Mouse (Mus musculus): ENCODE results near the gene Mapk13.
"Not testable (repeated sequence)": the region's sequence is repeated elsewhere in the genome, so short reads cannot be mapped to it uniquely, and the experiment has no call there.

The Mapk13 gene

DNA sequence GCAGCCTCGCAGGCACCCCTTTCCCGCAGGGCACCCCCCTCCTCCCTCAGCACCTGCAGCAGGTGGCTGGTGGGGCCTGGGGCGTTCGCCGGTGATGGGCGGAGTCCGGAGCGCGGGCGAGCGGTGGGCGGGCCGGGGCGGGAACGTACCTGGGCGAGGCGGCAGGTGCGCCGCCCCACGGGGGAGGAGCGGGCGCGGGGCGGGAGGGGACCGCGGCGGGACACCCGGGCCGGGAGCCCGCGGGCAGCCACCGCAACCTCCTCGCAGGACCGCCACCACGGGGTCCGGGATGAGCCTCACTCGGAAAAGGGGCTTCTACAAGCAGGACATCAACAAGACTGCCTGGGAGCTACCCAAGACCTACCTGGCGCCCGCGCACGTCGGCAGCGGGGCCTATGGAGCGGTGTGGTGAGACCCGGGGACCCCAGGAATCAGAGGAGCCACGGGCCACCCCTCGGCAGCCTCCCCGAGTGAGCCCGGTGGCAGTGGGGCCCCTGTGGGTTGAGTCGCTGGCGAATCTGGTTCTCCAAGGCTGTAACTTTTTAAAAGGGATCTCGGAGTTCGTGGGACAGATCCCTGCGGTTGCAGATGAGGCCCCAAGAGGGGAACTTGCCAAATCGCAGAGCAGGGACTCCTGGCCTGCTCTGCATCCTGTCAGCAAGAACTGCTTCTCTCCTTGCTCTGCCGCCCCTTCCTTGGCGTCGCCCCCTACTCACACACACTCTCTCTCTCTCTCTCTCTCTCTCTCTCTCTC is at the start of gene Mapk13:
Gene Mapk13 (plus strand): TSS at position 177 of the 754 bp plus-strand sequence.
- DNase-seq (ENCODE audit: low read depth, low spot score), result no peak

- DNase-seq (ENCODE audit: low read depth, low spot score), result no peak
Observed at GRCm38 (mm10) chr17:28725783-28726182, 43.3 kb upstream of the Mapk13 start, which contains the start of gene AC170998.1. Gene AC170998.1 (plus strand): TSS chr17:28726083.

DNA sequence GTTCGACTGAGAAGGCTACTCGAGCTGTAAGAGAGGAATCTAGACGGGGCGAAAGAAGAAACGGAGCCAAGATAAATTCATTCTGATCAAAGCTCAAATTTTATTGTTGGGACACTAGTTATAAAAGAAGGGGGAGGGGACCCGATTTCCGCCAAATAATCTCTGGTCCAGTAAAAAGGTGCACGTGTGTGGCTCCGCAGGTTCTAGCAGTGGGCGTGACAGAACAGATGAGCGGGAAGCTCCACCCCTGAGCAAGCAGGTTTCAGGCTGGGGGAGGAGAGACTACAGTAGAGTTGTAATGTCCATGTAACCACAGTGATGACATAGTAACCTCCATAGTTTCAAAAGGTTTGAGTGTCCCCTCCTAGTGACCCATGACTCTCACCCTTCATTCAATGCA is 41.6 kb upstream of the Mapk13 start:
- DNase-seq (ENCODE audit: low read depth, low spot score), result not testable (repeated sequence)

DNA sequence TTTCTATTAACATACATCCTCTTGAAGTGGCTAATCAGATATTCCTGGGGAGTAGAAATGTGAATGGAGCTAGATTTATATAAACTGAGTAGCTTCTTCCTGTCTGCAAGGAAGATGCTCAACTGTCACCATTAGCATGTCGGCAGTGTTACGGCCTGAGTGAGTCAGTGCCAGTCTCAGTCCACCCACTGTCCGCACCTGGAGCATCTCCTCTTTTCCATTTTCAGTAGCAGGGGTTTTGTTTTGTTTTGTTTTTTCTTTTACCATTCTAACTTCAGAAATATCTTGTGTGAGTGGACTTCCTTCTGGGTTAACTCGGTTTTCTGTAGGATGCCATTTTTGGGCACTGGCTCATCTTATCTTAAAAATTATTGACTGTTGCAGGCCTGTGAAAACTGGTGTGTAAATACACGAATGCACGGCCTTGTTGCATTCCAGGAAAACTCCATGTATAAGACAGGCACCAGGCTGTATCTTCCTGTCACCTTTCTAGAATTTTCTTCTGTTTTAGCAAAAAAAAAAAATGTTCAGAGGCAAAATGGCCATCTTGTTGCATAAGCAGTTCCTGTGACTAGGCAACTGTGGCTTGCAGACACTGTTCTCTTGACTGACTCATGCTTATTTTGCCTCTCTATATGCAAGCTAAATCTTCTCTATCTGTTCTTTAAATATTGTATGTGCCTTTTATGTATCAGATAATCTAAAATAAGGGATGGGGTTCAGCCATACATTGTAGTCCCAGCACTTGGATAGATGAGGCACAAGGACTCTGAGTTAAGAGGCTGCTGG is 33.6 kb upstream of the Mapk13 start:
- no peak for DNase-seq (ENCODE audit: low read depth, low spot score)

GRCm38 (mm10) chr17:28736486-28736885 is 32.6 kb upstream of the Mapk13 start:
- DNase-seq (ENCODE audit: low read depth, low spot score), result no peak

DNA sequence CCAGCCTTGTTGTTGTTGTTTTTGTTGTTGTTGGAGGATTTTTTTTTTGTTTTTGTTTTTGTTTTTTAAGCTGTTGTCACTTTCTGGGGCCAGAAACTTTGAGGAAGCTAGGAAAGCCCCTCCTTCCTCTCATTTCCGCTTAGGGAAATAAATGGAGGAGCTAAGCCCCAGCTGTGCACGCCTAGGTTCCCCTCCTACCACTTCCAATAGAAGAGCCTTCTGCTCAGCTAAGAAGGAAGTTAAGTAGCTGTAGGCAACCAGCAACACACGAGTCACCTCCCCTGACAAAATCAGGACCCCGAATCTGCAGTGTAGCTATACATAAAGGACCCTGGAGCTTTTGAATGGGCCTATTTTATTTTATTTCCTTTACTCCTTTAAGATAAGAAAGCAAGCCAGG is 31.1 kb upstream of the Mapk13 start:
- DNase-seq (ENCODE audit: low read depth, low spot score), result no peak

DNA sequence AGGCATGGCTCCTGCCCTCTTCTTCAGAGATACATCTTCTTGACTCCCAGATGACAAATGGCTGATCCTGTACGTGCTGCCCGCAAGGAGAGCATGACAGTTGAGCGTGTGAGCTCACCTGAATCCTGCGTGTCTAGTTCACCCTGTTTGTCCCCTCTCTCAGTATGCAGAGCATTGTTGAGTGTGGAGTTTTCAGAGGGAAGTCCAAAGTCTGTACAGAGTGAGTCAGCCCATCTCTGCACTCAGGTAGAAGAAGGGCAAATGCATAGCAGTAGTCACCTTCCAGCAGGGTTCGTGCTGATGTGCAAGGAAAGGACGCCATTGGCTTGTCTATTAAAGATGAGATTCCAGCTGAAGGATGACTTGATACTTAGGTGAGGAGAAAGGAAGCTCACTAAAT is 29.9 kb upstream of the Mapk13 start:
- no peak for DNase-seq (ENCODE audit: low read depth, low spot score)

GRCm38 (mm10) chr17:28743145-28743866 is 25.8 kb upstream of the Mapk13 start:
- DNase-seq (ENCODE audit: low read depth, low spot score), result no peak

- peak; percentile 63 for DNase-seq (ENCODE audit: low read depth, low spot score)
Observed at GRCm38 (mm10) chr17:28743916-28744315, 25.2 kb upstream of the Mapk13 start.

- DNase-seq (ENCODE audit: low read depth, low spot score), result no peak
Observed at GRCm38 (mm10) chr17:28745773-28746172, 23.3 kb upstream of the Mapk13 start.

GRCm38 (mm10) chr17:28748001-28748400 is 21.1 kb upstream of the Mapk13 start:
- DNase-seq (ENCODE audit: low read depth, low spot score), result no peak

- no peak for DNase-seq (ENCODE audit: low read depth, low spot score)
Observed at GRCm38 (mm10) chr17:28750580-28750979, 18.5 kb upstream of the Mapk13 start.

DNA sequence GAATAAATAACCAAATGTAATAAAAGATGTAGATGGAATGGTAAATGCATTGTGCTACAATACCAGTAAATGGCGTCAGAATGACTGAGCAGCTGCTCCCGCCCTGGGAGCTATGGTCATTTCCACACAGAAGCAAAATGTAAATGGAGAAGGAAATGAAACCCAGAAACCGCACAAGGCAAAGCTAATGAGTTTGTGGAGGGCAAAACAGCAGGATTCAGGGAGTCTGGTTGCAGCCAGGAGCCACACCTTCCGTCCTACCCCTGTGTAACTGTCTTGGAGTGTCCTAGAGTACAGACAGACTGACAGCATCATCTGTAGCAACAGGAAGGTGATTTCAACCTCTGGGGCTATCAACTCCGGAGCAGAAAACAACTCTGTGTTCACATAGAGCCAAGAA is 12.7 kb upstream of the Mapk13 start:
- DNase-seq (ENCODE audit: low read depth, low spot score), result no peak

DNA sequence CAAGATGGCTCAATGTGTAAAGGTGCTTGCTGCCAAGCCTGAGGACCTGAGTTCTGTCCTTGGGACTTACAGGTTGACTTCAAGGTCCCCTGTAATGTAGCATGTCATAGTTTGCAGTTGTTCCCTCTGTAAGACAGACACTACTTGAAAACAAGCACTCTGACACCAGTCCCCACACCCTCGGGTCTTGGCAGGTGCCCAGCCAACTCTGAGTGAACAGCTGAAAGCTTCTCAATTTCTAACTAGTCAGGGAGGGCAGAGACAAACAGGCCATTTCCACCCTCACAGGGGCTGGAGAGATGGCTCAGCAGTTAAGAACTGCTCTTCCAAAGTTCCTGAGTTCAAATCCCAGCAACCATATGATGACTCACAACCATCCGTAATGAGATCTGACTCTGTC is 11.6 kb upstream of the Mapk13 start:
- no peak for DNase-seq (ENCODE audit: low read depth, low spot score)

DNA sequence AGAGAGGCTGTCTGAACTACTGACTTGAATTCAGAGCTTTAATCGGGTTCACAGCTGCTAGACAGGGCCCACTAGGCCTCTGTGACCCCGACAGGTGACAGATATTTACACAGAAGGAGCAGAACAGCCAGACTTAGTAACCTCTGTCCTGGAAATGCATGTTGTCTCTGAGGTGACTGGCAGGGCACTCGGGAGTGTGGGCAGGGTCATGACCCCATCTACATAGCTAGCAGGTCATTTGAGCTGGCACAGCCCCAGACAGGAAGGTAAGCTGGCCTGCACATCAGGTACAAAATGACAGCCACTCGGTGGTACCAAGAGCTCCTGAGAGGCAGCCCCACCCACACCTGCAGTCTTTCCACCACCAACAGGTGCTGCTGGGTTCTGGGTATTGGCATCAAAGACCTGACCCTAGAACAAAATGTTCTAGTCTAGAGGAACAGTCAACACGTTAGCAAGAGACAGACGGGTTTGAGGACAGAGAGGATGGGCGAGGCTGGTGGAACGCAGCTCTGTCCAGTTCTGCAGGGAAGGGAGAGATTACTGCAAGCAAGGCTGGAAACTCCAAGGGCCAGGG is 8.3 kb upstream of the Mapk13 start:
- no peak for DNase-seq (ENCODE audit: low read depth, low spot score)

DNA sequence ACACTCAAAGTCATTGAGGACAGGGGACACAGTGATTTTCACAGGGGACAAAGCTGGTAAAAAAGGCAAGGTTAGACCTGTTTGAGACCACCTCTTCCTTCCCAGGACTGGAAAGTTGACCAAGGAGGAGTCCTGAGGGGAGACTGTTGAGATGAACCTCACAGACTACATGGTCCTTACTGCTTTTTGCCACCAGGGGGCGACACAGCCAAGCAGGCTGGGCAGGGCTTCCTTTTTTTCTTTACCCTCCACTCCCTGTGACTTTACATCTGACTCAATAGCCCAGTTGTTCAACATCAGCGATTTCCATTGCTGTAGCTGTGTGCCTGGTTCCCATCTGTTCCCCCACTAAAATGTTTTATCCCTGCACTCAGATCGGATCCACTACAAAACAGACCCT is 7.2 kb upstream of the Mapk13 start:
- peak; percentile 77 for DNase-seq (ENCODE audit: low read depth, low spot score)

- DNase-seq (ENCODE audit: low read depth, low spot score), result no peak
Observed at GRCm38 (mm10) chr17:28766203-28766602, 2.9 kb upstream of the Mapk13 start.

GRCm38 (mm10) chr17:28766781-28767515 is 2.1 kb upstream of the Mapk13 start:
- no peak for DNase-seq (ENCODE audit: low read depth, low spot score)

- DNase-seq (ENCODE audit: low read depth, low spot score), result no peak
Observed at GRCm38 (mm10) chr17:28769875-28770421, 851 bp downstream of the Mapk13 start.

DNA sequence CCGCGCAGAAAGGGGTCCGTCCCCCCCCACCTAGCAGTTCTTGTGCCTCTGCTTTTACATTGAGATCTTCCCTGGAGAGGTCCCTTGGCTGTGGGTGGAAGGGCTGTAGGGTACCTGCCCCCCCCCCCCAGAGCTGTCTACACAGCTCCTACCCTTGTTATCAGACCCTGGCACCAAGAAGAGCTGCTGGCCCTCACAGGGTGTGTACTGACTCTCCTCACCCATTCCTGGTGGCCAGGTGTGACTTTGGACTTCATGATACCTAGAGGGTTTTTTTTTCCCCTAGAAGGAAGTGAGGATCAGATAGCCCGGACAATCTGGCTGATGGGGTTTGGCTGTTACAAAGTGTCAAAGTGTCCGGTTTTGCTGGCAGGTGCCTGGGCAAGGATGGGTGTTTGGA is 2.2 kb downstream of the Mapk13 start:
- DNase-seq (ENCODE audit: low read depth, low spot score), result no peak

GRCm38 (mm10) chr17:28774303-28774702 is 5.2 kb downstream of the Mapk13 start:
- peak; percentile 17 for DNase-seq (ENCODE audit: low read depth, low spot score)

All from A20 (cell line).